Mouse (Mus musculus) hindbrain, embryonic 16.5 days (tissue): ENCODE measurements around the gene Calhm6. TPM values are rescaled to one million over a fixed set of nuclear protein-coding genes. Genes with fewer than 3 reads are reported as not detected.
A peak's percentile ranks its signal among the peaks of the same experiment; 100 is the strongest.

Experiments
- ATAC-seq: fragments of 200-750 bp; cut with Nextera tagmentation; 2 replicates; pipeline ENCODE4 v1.8.0; 2017; ENCODE audit warnings: moderate TSS enrichment, moderate library complexity
- H3K27ac ChIP-seq: fragments of 300-500 bp; sonication (generic); 2 replicates; pipeline ENCODE4 v1.5.1; 2014; ENCODE audit warnings: low read depth, mild to moderate bottlenecking, control low read depth, low read length, moderate library complexity
- H3K27me3 ChIP-seq: fragments of 300-500 bp; sonication (generic); replicated peaks from 2 replicates; pipeline ENCODE4 v1.6.1; 2014; ENCODE audit warnings: low read length; ENCODE audit not compliant: control insufficient read depth, insufficient read depth
- H3K36me3 ChIP-seq: fragments of 300-500 bp; sonication (generic); 2 replicates; pipeline ENCODE4 v1.6.1; 2014; ENCODE audit warnings: mild to moderate bottlenecking, low read length, moderate library complexity, mixed read lengths; ENCODE audit not compliant: control insufficient read depth, insufficient read depth
- H3K4me1 ChIP-seq: fragments of 300-500 bp; sonication (generic); 2 replicates; pipeline ENCODE4 v1.6.1; 2014; ENCODE audit warnings: low read depth, low read length; ENCODE audit not compliant: control insufficient read depth, insufficient read depth
- H3K4me2 ChIP-seq: fragments of 300-500 bp; sonication (generic); 2 replicates; pipeline ENCODE4 v1.6.1; 2014; ENCODE audit warnings: mild to moderate bottlenecking, low read length, control low read depth, moderate library complexity
- H3K4me3 ChIP-seq: fragments of 300-500 bp; sonication (generic); 2 replicates; pipeline ENCODE4 v1.5.1; 2014; ENCODE audit warnings: mild to moderate bottlenecking, low read length, control low read depth, moderate library complexity
- H3K9ac ChIP-seq: fragments of 300-500 bp; sonication (generic); 2 replicates; pipeline ENCODE4 v1.6.1; 2014; ENCODE audit warnings: low read depth, mild to moderate bottlenecking, control low read depth, low read length, moderate library complexity
- H3K9me3 ChIP-seq: fragments of 300-500 bp; sonication (generic); 2 replicates; pipeline ENCODE4 v1.6.1; 2014; ENCODE audit warnings: mild to moderate bottlenecking, low read length, moderate library complexity; ENCODE audit not compliant: control insufficient read depth
- WGBS: fragments of 180-500 bp; shearing (Covaris S2); extraction: QIAGEN DNeasy Blood & Tissue Kit; methylation state at CpG from one replicate; pipeline ENCODE4 v1.1.7; 2014; 5-methylcytosine and 5-hydroxymethylcytosine counted together
- polyA plus RNA-seq: library from polyadenylated mRNA; unstranded; fragments of >200 nt; fragmentation: Nextera tagmentation; extraction: Ambion mirVana; gene quantifications from 2 replicates; pipeline ENCODE4 v1.2.1, GENCODE M21; 2015

Calhm6 gene
- polyA plus RNA-seq, 1 experiment from 2014 or later: 0.79 TPM

DNA sequence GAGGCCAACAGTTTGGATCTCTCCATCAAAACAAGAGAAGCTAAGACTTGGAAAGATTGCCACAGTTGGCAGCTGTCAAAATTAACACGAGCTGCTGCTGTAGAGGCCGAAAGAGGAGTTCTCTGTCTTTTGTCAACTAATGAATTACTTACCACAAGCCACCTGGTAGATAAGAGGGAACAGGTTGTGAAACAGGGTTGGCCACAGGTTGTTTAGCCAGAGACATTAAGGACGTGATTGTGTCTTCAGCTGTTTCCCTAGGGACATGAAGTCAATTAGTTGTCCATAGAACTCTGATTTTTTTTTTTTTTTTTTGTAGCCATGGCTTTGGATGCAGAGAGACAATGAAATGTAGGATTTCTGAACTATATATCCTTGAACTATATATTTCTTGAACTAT lies 10.7 kb downstream of the Calhm6 start:
- Histone ChIP-seq H3K27me3 (no peaks in the 10 kb centered on the region), H3K9ac (no peak overlapping the region), H3K4me3 (no peak overlapping the region), H3K4me1 (no peaks in the 10 kb centered on the region), H3K4me2 (no peak overlapping the region), H3K9me3 (no peaks in the 10 kb centered on the region), H3K36me3 (no peaks in the 10 kb centered on the region), H3K27ac (no peak overlapping the region)
- 76% methylated on average over 3 of the region's 3 CpGs for WGBS
- ATAC-seq: no peak

DNA sequence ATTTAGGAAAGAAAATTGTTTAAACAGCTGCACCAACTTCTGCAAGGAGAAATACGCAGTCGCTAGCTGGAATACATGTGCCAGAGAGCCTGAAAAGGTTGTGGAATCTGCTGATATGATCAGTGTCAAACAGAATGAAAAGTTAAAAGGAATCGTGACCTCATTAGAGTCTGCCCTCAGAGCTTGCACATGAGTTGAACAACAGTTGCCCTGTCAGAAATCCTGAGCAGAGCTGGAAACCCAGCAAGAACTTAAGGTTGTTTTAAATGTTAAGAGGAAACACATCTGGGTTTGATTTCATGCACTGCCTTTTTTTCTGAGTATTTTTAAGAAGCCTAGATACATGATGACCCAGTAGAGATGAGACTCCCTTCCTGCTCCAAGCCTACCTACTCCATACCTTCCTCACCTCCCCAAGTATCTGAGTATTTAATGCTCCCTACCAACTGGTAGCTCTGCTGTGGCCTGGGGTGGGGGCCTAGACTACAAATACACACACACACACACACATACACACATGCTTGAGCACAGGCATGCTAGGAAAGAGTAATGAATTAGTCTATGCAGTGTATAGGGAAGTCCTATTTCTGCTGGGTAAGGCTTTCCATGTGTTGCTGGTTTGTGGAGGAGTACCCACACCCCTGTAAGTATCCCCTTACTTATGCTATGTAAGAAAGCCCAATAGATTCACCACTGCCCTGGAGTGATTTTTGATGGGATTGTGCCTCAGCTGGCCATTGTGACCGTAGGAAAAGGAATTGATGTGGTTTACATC lies 15.6 kb downstream of the Calhm6 start:
- WGBS: 88% methylated on average over 4 of the region's 4 CpGs
- Histone ChIP-seq H3K27me3 (no peaks in the 10 kb centered on the region), H3K9me3 (no peaks in the 10 kb centered on the region), H3K9ac (no peak overlapping the region), H3K27ac (no peak overlapping the region), H3K36me3 (no peaks in the 10 kb centered on the region), H3K4me2 (no peak overlapping the region), H3K4me1 (no peaks in the 10 kb centered on the region), H3K4me3 (no peak overlapping the region)
- ATAC-seq: no peak

GRCm38 (mm10) chr10:34110863-34111465 lies 16.8 kb downstream of the Calhm6 start:
- Histone ChIP-seq H3K4me1 (no peaks in the 10 kb centered on the region), H3K4me3 (no peak overlapping the region), H3K4me2 (no peak overlapping the region), H3K36me3 (no peaks in the 10 kb centered on the region), H3K9me3 (no peaks in the 10 kb centered on the region), H3K27ac (no peak overlapping the region), H3K27me3 (no peaks in the 10 kb centered on the region), H3K9ac (no peak overlapping the region)
- no peak for ATAC-seq
- WGBS: 88% methylated on average over 13 of the region's 13 CpGs

- WGBS: 24% methylated on average over 9 of the region's 9 CpGs
- Histone ChIP-seq H3K4me1 (no peaks in the 10 kb centered on the region), H3K9ac (peak within 1 kb of the TSS; percentile 9; the same call in 1 of the 2 replicates), H3K27ac (no peak within 1 kb of the TSS), H3K27me3 (no peaks in the 10 kb centered on the region), H3K4me2 (peak within 1 kb of the TSS; percentile 50), H3K4me3 (peak within 1 kb of the TSS; percentile 29), H3K36me3 (no peaks in the 10 kb centered on the region), H3K9me3 (no peaks in the 10 kb centered on the region)
- peak; percentile 84 for ATAC-seq
Observed at GRCm38 (mm10) chr10:34096418-34096883, 31.3 kb downstream of the Calhm6 start, which contains the start of gene Calhm5. Calhm5 (minus strand) TSS chr10:34096519.

GRCm38 (mm10) chr10:34095964-34096363 lies 31.8 kb downstream of the Calhm6 start:
- Histone ChIP-seq H3K27me3 (no peaks in the 10 kb centered on the region), H3K9ac (peak overlapping the region; percentile 9; the same call in 1 of the 2 replicates)
- ATAC-seq: peak; percentile 37

GRCm38 (mm10) chr10:34095147-34095546 lies 32.6 kb downstream of the Calhm6 start:
- Histone ChIP-seq H3K4me2 (no peak overlapping the region), H3K4me3 (no peak overlapping the region), H3K27me3 (no peaks in the 10 kb centered on the region), H3K9me3 (no peaks in the 10 kb centered on the region), H3K4me1 (no peaks in the 10 kb centered on the region), H3K36me3 (no peaks in the 10 kb centered on the region), H3K27ac (no peak overlapping the region), H3K9ac (no peak overlapping the region)
- WGBS: 65% methylated on average over 2 of the region's 2 CpGs
- no peak for ATAC-seq

More at GRCm38 (mm10) chr10:34095964-34096363, 31.8 kb downstream of the Calhm6 start:
- H3K9me3 ChIP-seq: no peaks in the 10 kb centered on the region
- 62% methylated on average over 12 of the region's 12 CpGs for WGBS
- H3K4me1 ChIP-seq: no peaks in the 10 kb centered on the region
- H3K4me2 ChIP-seq: peak overlapping the region; percentile 50
- H3K36me3 ChIP-seq: no peaks in the 10 kb centered on the region
- no peak overlapping the region for H3K27ac ChIP-seq
- peak overlapping the region; percentile 29 for H3K4me3 ChIP-seq

DNA sequence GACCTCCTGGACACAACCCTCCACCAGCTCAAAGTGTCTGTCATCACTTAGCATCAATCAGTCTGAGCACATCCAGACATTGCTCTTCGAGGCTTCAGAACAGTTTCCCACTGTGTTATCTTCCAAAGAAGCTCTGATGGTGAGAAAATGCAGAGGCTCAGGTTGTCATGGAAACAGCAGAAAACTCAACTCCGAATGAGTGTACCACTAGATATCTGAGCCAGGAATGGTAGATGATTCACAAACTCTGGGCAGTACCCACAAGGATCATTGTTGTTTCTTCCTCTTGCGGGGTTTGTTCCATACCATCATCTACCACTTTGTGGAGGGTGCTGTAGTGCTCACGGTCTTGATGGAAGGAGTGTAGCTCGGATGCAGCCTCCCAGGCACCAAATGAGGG lies 35.9 kb downstream of the Calhm6 start:
- H3K9me3 ChIP-seq: no peaks in the 10 kb centered on the region
- no peak for ATAC-seq
- no peaks in the 10 kb centered on the region for H3K4me1 ChIP-seq
- H3K4me3 ChIP-seq: no peak overlapping the region
- no peaks in the 10 kb centered on the region for H3K36me3 ChIP-seq
- no peak overlapping the region for H3K4me2 ChIP-seq
- H3K9ac ChIP-seq: no peak overlapping the region
- 60% methylated on average over 5 of the region's 5 CpGs for WGBS
- no peaks in the 10 kb centered on the region for H3K27me3 ChIP-seq
- H3K27ac ChIP-seq: no peak overlapping the region

DNA sequence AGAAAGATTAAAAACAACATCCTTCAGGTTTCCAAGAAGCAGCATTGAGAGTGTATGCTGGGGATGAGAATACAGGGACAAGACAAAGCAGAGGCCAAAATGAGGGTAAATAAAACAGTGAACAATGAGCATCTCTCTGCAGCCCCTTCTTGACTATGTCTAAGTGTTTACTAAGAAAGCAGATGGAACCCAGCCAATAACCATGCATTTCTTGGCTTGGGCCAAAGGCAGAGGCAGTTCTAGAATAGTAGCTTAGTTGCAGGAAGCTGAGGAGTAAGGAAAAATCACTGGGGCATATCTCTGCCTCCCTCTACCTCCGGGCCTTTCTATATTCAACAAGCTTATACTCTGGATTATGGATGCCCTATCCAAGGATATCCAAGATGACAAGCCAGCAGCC lies 37.3 kb downstream of the Calhm6 start:
- no peak for ATAC-seq
- 76% methylated on average over 1 of the region's 1 CpGs for WGBS
- H3K27me3 ChIP-seq: no peaks in the 10 kb centered on the region

GRCm38 (mm10) chr10:34089517-34089916 lies 38.3 kb downstream of the Calhm6 start:
- Histone ChIP-seq H3K4me1 (no peaks in the 10 kb centered on the region), H3K4me2 (no peak overlapping the region), H3K9ac (no peak overlapping the region), H3K9me3 (no peaks in the 10 kb centered on the region), H3K4me3 (no peak overlapping the region), H3K36me3 (no peaks in the 10 kb centered on the region), H3K27me3 (no peaks in the 10 kb centered on the region), H3K27ac (no peak overlapping the region)
- ATAC-seq: no peak
- 85% methylated on average over 3 of the region's 3 CpGs for WGBS

More for the DNA sequence above, 37.3 kb downstream of the Calhm6 start:
- no peaks in the 10 kb centered on the region for H3K9me3 ChIP-seq
- H3K36me3 ChIP-seq: no peaks in the 10 kb centered on the region
- no peak overlapping the region for H3K27ac ChIP-seq
- H3K4me2 ChIP-seq: no peak overlapping the region
- H3K4me3 ChIP-seq: no peak overlapping the region
- H3K9ac ChIP-seq: no peak overlapping the region
- no peaks in the 10 kb centered on the region for H3K4me1 ChIP-seq
